Mouse (Mus musculus): ENCODE data around the gene Ddx47. TPM values are rescaled to one million over a fixed set of nuclear protein-coding genes. Genes with fewer than 3 reads are reported as not detected.

Gene Ddx47
- total and polyA plus RNA-seq, 3 experiments: 102 to 117 TPM; not detected in 1

GRCm38 (mm10) chr6:134969498-134969897 lies 41.9 kb upstream of the Ddx47 start:
- Histone ChIP-seq H3K79me2 (ENCODE audit: control insufficient read depth, insufficient read depth, low read length, poor library complexity) (no peaks in the 10 kb centered on the region), H3K9me3 (replicated peaks; ENCODE audit: insufficient read depth, low read length) (no peaks in the 10 kb centered on the region), H3K4me3 (ENCODE audit: control insufficient read depth in 1 of 2, insufficient read depth in 1 of 2, low read depth in 2 of 2, low read length in 2 of 2) (no peak overlapping the region), H3K27me3 (ENCODE audit: control insufficient read depth in 1 of 2, insufficient read depth in 2 of 2, low read length in 2 of 2) (no peaks in the 10 kb centered on the region), H3K4me1 (ENCODE audit: control insufficient read depth in 1 of 2, insufficient read depth in 2 of 2, low read length in 2 of 2) (no peaks in the 10 kb centered on the region; a peak in 2 of 4 replicates), H3K27ac (ENCODE audit: control insufficient read depth, low read depth, low read length) (no peak overlapping the region), H3K9ac (ENCODE audit: control insufficient read depth, low read depth, low read length, poor library complexity, severe bottlenecking) (no peak overlapping the region), H3K36me3 (ENCODE audit: control insufficient read depth in 1 of 2, insufficient read depth in 2 of 2, low read length in 2 of 2) (peaks cover 0 to 2% of the 10 kb centered on the region in 2 experiments; a peak in 1 of 4 replicates)
- TF ChIP-seq ETS1 (IDR thresholded peaks at IDR 0.05; ENCODE audit: low read depth, low read length) (no peak), E2F4 (IDR thresholded peaks at IDR 0.05; ENCODE audit: borderline replicate concordance, low read depth, low read length) (no peak), ZNF384 (IDR thresholded peaks at IDR 0.05; ENCODE audit: low read depth, low read length) (no peak), MYB (IDR thresholded peaks at IDR 0.05; ENCODE audit: low read depth, low read length) (no peak), USF2 (IDR thresholded peaks at IDR 0.05; ENCODE audit: borderline replicate concordance in 1 of 2, insufficient read depth in 1 of 2, low read depth in 1 of 2, low read length in 2 of 2) (no peak), TCF12 (IDR thresholded peaks at IDR 0.05; ENCODE audit: low read depth, low read length) (no peak), ZMIZ1 (IDR thresholded peaks at IDR 0.05; ENCODE audit: low read depth, low read length) (no peak), TAL1 (IDR thresholded peaks at IDR 0.05; ENCODE audit: low read length) (no peak), SMC3 (IDR thresholded peaks at IDR 0.05; ENCODE audit: low read depth, low read length) (no peak), GABPA (IDR thresholded peaks at IDR 0.05; ENCODE audit: low read depth, low read length) (no peak), MXI1 (IDR thresholded peaks at IDR 0.05; ENCODE audit: low read depth, low read length) (no peak), SIN3A (IDR thresholded peaks at IDR 0.05; ENCODE audit: low read length) (no peak), MEF2A (IDR thresholded peaks at IDR 0.05; ENCODE audit: extremely low read depth, insufficient replicate concordance, low read depth, low read length, poor library complexity, severe bottlenecking) (no peak), ELF1 (IDR thresholded peaks at IDR 0.05; ENCODE audit: low read depth, low read length) (no peak), HCFC1 (IDR thresholded peaks at IDR 0.05; ENCODE audit: low read depth, low read length) (no peak), POLR2A (IDR thresholded peaks at IDR 0.05; ENCODE audit: control insufficient read depth in 1 of 2, insufficient read depth in 1 of 2, low read depth in 1 of 2, low read length in 2 of 2, poor library complexity in 1 of 2) (no peak), GATA1 (IDR thresholded peaks at IDR 0.05; ENCODE audit: low read depth, low read length) (no peak), KAT2A (conservative IDR thresholded peaks at IDR 0.05; ENCODE audit: low read depth, low read length) (no peak)
- no peak for DNase-seq (ENCODE audit: low read depth, low spot score)

- peak; percentile 43 for DNase-seq (ENCODE audit: low read depth, low spot score)
- no peaks in the 10 kb centered on the region for H3K27me3 ChIP-seq (ENCODE audit: control insufficient read depth in 1 of 2, insufficient read depth in 2 of 2, low read length in 2 of 2)
- H3K4me3 ChIP-seq (ENCODE audit: control insufficient read depth in 1 of 2, insufficient read depth in 1 of 2, low read depth in 2 of 2, low read length in 2 of 2): no peak overlapping the region
- H3K36me3 ChIP-seq (ENCODE audit: control insufficient read depth in 1 of 2, insufficient read depth in 2 of 2, low read length in 2 of 2): peaks cover 0 to 2% of the 10 kb centered on the region in 2 experiments; a peak in 1 of 4 replicates
- H3K79me2 ChIP-seq (ENCODE audit: control insufficient read depth, insufficient read depth, low read length, poor library complexity): no peaks in the 10 kb centered on the region
- H3K9ac ChIP-seq (ENCODE audit: control insufficient read depth, low read depth, low read length, poor library complexity, severe bottlenecking): no peak overlapping the region
- H3K4me1 ChIP-seq (ENCODE audit: control insufficient read depth in 1 of 2, insufficient read depth in 2 of 2, low read length in 2 of 2): no peaks in the 10 kb centered on the region; a peak in 2 of 4 replicates
- H3K9me3 ChIP-seq (replicated peaks; ENCODE audit: insufficient read depth, low read length): no peaks in the 10 kb centered on the region
- H3K27ac ChIP-seq (ENCODE audit: control insufficient read depth, low read depth, low read length): no peak overlapping the region
- TF ChIP-seq GABPA (IDR thresholded peaks at IDR 0.05; ENCODE audit: low read depth, low read length) (no peak), POLR2AphosphoS2 (IDR thresholded peaks at IDR 0.05; ENCODE audit: low read length) (no peak), USF1 (IDR thresholded peaks at IDR 0.05; ENCODE audit: low read depth, low read length) (no peak), GATA1 (IDR thresholded peaks at IDR 0.05; ENCODE audit: low read depth, low read length) (0 out of 2 replicates have a peak, but pooled peaks have one; percentile 11), CTCF (IDR thresholded peaks at IDR 0.05 in 2 of 3, conservative IDR thresholded peaks at IDR 0.05 in 1 of 3; ENCODE audit: control insufficient read depth in 1 of 3, insufficient read depth in 1 of 3, low read depth in 2 of 3, low read length in 3 of 3, poor library complexity in 1 of 3, severe bottlenecking in 1 of 3) (no peak), ZNF384 (IDR thresholded peaks at IDR 0.05; ENCODE audit: low read depth, low read length) (no peak), TAL1 (IDR thresholded peaks at IDR 0.05; ENCODE audit: low read length) (no peak), MEF2A (IDR thresholded peaks at IDR 0.05; ENCODE audit: extremely low read depth, insufficient replicate concordance, low read depth, low read length, poor library complexity, severe bottlenecking) (no peak)
Measured at GRCm38 (mm10) chr6:134972096-134972495, 39.3 kb upstream of the Ddx47 start.
